Mouse (Mus musculus) limb, embryonic 11.5 days (tissue): ENCODE measurements around the gene Atp6v0d1. TPM values are rescaled to one million over a fixed set of nuclear protein-coding genes. Genes with fewer than 3 reads are reported as not detected.

Experiments used
- ATAC-seq: fragments of 200-750 bp; cut with Nextera tagmentation; 2 replicates; pipeline ENCODE4 v1.8.0; 2017; ENCODE audit warnings: low read depth; ENCODE audit not compliant: insufficient number of reproducible peaks, low FRiP score, low TSS enrichment
- DNase-seq: peaks from one replicate; pipeline ENCODE4 v3.0.0-alpha.2; 2015; ENCODE audit warnings: low spot score
- H3K27ac ChIP-seq: fragments of 300-500 bp; sonication (generic); replicated peaks from 2 replicates; pipeline ENCODE4 v1.5.1; 2014; ENCODE audit warnings: low read depth, mild to moderate bottlenecking, low read length
- H3K27me3 ChIP-seq: fragments of 300-500 bp; sonication (generic); 2 replicates; pipeline ENCODE4 v1.6.1; 2014; ENCODE audit warnings: mild to moderate bottlenecking, low read length, mixed read lengths; ENCODE audit not compliant: control insufficient read depth, insufficient read depth
- H3K36me3 ChIP-seq: fragments of 300-500 bp; sonication (generic); 2 replicates; pipeline ENCODE4 v1.6.1; 2014; ENCODE audit warnings: mild to moderate bottlenecking, low read length, moderate library complexity, mixed read lengths; ENCODE audit not compliant: control insufficient read depth, insufficient read depth
- H3K4me1 ChIP-seq: fragments of 300-500 bp; sonication (generic); 2 replicates; pipeline ENCODE4 v1.6.1; 2014; ENCODE audit warnings: low read length, mixed read lengths; ENCODE audit not compliant: control insufficient read depth, insufficient read depth
- H3K4me2 ChIP-seq: fragments of 300-500 bp; sonication (generic); 2 replicates; pipeline ENCODE4 v1.6.1; 2014; ENCODE audit warnings: low read depth, mild to moderate bottlenecking, moderate library complexity; ENCODE audit not compliant: severe bottlenecking
- H3K4me3 ChIP-seq: fragments of 300-500 bp; sonication (generic); 2 replicates; pipeline ENCODE4 v1.5.1; 2014; ENCODE audit warnings: low read depth, low read length
- H3K9ac ChIP-seq: fragments of 300-500 bp; sonication (generic); 2 replicates; pipeline ENCODE4 v1.6.1; 2014; ENCODE audit warnings: mild to moderate bottlenecking, low read length
- H3K9me3 ChIP-seq: fragments of 300-500 bp; sonication (generic); 2 replicates; pipeline ENCODE4 v1.6.1; 2016; ENCODE audit warnings: low read length; ENCODE audit not compliant: control insufficient read depth
- WGBS: fragments of 180-500 bp; shearing (Covaris S2); extraction: QIAGEN DNeasy Blood & Tissue Kit; methylation state at CpG from one replicate; pipeline ENCODE4 v1.1.7; 2014; 5-methylcytosine and 5-hydroxymethylcytosine counted together
- polyA plus RNA-seq: library from polyadenylated mRNA; unstranded; fragments of >200 nt; fragmentation: Nextera tagmentation; extraction: Ambion mirVana; gene quantifications from 2 replicates; pipeline ENCODE4 v1.2.1, GENCODE M21; 2014

Gene Atp6v0d1
- polyA plus RNA-seq, 1 experiment from 2014 or later: 81.5 TPM

DNA sequence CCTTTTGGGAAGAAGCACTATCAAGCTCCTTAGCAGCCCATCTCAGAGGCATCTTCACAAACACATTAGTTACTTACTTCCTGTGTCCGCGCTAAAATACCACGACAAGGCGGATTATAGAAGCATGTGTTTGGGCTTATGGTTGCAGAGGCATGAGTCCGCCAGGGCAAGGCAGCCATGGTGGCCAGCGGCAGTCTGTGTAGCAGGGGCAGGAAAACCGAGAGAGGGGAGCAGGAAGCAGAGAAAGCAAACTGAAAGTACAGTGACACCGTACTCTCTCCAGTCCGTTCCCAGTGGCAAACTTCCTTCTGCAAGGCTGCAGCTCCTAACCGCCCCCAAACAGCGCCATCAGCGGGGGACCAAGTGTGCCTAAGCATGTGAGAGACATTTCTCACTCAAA is 66.1 kb downstream of the Atp6v0d1 start:
- no peak overlapping the region for H3K4me3 ChIP-seq
- no peak overlapping the region for H3K4me2 ChIP-seq
- no peak overlapping the region for H3K27ac ChIP-seq
- peaks cover 16% of the 10 kb centered on the region for H3K4me1 ChIP-seq
- DNase-seq (no peak), ATAC-seq (no peak)
- 70% methylated on average over 12 of the region's 12 CpGs for WGBS
- H3K9ac ChIP-seq: no peak overlapping the region
- H3K27me3 ChIP-seq: no peaks in the 10 kb centered on the region
- no peaks in the 10 kb centered on the region for H3K9me3 ChIP-seq
- no peaks in the 10 kb centered on the region for H3K36me3 ChIP-seq

DNA sequence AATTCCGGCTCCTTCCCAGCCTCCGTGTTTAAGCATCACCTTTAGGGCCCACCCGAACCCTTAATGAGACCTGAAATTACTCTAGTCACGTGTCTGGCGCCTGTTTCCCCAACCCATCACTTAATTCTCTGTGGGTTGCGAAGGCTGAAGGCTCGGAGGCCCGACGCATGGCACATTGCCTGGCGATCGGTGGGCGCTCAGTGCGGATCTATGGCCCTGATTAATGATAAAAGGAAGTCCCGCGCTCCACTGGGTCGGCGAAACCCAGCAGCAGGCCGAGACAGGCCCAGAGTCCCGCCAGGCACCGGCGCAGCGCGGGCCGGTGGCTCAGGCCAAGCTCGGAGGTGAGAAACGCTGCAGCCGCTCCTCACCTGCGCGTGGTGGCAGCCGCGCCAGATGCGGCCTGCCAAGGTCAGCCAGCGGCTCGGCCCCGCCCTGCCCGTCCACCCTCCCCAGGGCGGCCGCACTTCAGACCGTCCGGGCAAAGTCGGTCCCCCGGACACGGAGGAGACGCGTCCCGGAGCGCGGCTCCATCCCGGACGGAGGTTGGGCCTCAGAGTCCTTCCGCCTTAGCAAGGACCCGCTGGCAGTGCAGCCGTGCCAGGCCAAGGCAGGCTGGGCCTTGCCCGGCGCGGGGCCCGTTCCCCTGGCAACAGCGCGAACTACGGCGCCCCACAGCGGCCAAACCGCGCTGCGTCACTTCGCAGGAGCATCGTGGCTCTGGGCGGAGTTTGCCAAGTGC is 69.2 kb downstream of the Atp6v0d1 start, which contains the start of gene Zdhhc1:
Gene Zdhhc1, minus strand, starts transcription at position 464 of the 742 bp plus-strand sequence.
- Histone ChIP-seq H3K36me3 (no peaks in the 10 kb centered on the region), H3K9me3 (no peaks in the 10 kb centered on the region), H3K4me2 (peak within 1 kb of the TSS; percentile 77), H3K9ac (peak within 1 kb of the TSS; percentile 67), H3K4me1 (peaks cover 19% of the 10 kb centered on the region), H3K4me3 (peak within 1 kb of the TSS; percentile 68), H3K27ac (no peak within 1 kb of the TSS; the same call in 1 of the 2 replicates), H3K27me3 (no peaks in the 10 kb centered on the region)
- WGBS: under 1% methylated on average over 66 of the region's 68 CpGs
- peak; percentile 94 for DNase-seq
- ATAC-seq: peak; percentile 79

DNA sequence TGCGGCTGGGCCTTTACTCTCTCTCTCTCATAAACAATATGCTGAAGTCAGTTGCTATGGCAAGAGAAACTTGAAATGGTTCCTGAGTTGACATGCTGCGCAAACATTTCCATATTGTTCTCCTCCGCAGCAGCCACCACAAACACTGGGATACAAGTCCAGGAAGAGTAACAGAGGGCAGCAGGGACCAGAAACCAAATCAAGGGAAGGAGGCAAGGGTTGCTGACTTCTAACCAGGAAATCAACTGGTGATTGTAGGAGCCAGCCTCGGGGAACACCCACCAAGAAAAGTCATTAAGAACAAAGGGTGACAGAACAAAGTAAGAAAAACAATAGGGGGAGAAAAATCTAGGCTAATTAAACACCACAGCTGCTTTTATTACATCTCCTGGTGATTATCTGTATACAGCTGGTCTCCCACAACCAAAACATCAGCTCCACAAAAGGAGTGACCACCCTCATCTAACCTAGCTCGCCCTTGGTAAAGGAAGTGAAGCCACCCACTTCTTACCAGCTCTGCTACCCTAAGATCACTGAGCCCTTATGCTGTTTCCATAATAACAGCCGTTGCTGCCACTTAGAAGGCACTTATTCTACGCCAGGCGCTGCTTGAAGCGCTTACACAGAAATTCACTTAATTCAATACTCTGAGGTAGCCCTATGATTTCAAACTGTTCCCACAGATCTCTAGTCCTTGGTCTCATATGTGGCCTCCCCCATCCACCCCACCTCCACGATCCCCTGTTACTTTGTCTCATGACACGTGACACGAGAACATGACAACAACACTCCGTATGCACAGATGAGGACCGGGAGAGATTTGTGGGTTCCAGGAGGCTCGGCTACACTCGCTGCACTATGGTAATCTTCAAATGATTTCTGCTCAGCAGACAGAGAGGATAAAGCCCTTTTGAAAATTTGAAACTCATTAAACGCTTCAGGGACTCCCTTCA is 70.2 kb downstream of the Atp6v0d1 start:
- Histone ChIP-seq H3K4me2 (peak overlapping the region; percentile 77), H3K4me3 (peak overlapping the region; percentile 68), H3K9ac (no peak overlapping the region; the same call in 1 of the 2 replicates), H3K4me1 (peaks cover 19% of the 10 kb centered on the region), H3K36me3 (no peaks in the 10 kb centered on the region), H3K27me3 (no peaks in the 10 kb centered on the region), H3K9me3 (no peaks in the 10 kb centered on the region), H3K27ac (no peak overlapping the region)
- DNase-seq (no peak), ATAC-seq (no peak)
- WGBS: 38% methylated on average over 17 of the region's 17 CpGs

DNA sequence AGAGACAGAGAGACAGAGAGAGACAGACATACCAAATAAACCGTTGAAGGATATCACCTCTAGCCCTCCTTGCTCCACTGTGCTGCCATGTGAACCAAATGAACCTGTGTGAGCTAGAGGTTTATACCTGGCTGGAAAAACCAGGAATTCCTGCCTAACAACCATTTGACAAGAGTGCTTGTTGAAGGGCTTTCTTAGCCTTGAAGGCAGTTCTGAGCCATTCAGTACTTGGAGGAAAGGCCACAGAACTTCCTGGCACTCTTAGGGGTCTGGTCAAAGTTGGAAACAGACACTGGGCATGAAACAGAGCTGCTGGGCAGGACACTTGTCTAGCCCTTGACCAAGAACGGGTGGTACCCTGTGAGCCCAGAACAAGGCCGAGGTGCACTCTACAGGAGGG is 71.3 kb downstream of the Atp6v0d1 start:
- H3K4me2 ChIP-seq: no peak overlapping the region
- DNase-seq: no peak
- WGBS: 83% methylated on average over 3 of the region's 3 CpGs

DNA sequence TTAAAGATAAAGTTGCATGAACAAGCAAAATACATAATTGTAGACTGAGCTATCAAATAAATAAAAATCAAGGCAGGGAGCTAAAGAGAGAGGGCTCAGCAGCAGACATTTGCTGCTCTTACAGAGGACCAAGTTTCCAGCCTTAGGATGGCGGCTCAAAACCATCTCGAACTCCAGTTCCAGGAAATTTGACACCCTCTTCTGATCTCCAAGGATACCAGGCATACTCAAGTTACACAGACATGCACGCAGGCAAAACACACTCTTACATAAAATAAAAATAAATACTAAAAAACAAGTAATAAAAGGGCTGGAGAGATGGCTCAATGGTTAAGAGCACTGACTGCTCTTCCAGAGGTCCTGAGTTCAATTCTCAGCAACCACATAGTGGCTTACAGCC is 72.4 kb downstream of the Atp6v0d1 start:
- no peak overlapping the region for H3K4me2 ChIP-seq
- H3K9ac ChIP-seq: no peak overlapping the region
- no peaks in the 10 kb centered on the region for H3K9me3 ChIP-seq
- no peaks in the 10 kb centered on the region for H3K27me3 ChIP-seq
- H3K36me3 ChIP-seq: no peaks in the 10 kb centered on the region
- 10% methylated on average over 3 of the region's 3 CpGs for WGBS
- no peak overlapping the region for H3K4me3 ChIP-seq
- H3K4me1 ChIP-seq: peaks cover 19% of the 10 kb centered on the region
- no peak overlapping the region for H3K27ac ChIP-seq
- no peak for DNase-seq
- ATAC-seq: no peak

More for the DNA sequence above, 71.3 kb downstream of the Atp6v0d1 start:
- H3K27me3 ChIP-seq: no peaks in the 10 kb centered on the region
- peaks cover 19% of the 10 kb centered on the region for H3K4me1 ChIP-seq
- H3K4me3 ChIP-seq: no peak overlapping the region
- H3K27ac ChIP-seq: no peak overlapping the region
- no peaks in the 10 kb centered on the region for H3K9me3 ChIP-seq
- no peak overlapping the region for H3K9ac ChIP-seq
- H3K36me3 ChIP-seq: no peaks in the 10 kb centered on the region
- no peak for ATAC-seq

DNA sequence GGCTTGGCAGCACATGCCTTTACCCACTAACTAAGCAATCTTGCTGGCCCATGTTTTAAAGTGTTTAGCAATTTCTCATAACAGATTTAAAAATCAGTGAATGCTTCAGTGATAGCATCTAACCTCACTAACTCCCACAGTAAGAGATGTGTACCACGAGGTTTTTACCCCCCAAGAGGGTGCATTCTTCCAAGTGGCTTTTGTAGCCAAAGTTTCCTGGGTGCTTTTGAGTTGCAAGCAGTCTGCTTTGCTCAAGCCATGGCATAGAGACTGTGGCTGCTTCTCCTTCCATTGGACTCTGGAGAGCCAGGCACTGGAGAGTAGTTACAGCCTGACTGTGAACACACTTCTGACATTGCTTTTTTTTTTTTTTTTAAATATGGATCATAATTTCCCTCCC is 76.6 kb downstream of the Atp6v0d1 start:
- no peak overlapping the region for H3K9ac ChIP-seq
- H3K4me1 ChIP-seq: no peaks in the 10 kb centered on the region
- ATAC-seq (no peak), DNase-seq (no peak)
- no peaks in the 10 kb centered on the region for H3K36me3 ChIP-seq
- H3K4me2 ChIP-seq: no peak overlapping the region
- no peak overlapping the region for H3K27ac ChIP-seq
- no peak overlapping the region for H3K4me3 ChIP-seq
- no peaks in the 10 kb centered on the region for H3K9me3 ChIP-seq
- 59% methylated on average over 1 of the region's 1 CpGs for WGBS
- H3K27me3 ChIP-seq: no peaks in the 10 kb centered on the region

DNA sequence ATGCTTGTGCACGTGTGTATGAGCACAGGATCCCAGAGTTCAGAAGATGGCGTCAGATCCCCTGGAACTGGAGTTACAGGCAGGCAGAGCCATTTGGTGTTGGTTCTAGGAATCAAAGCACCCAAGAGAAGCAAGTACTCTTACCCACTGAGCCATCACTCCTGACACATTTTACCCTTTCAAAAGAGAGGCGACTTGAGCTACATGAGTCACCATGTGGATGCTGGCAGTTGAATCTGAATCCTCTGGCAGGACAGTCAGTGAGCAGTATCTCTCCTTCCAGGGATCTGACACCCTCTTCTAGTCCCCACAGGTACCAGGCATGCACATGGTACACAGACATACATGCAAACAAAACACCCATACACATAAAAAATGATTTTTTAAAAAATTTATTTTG is 77.8 kb downstream of the Atp6v0d1 start:
- Histone ChIP-seq H3K4me2 (no peak overlapping the region), H3K4me3 (no peak overlapping the region), H3K9me3 (no peaks in the 10 kb centered on the region), H3K36me3 (no peaks in the 10 kb centered on the region), H3K27ac (no peak overlapping the region), H3K9ac (no peak overlapping the region), H3K4me1 (peaks cover 4% of the 10 kb centered on the region; the same call in 1 of the 2 replicates), H3K27me3 (no peaks in the 10 kb centered on the region)
- ATAC-seq (no peak), DNase-seq (no peak)
- 54% methylated on average over 3 of the region's 3 CpGs for WGBS

DNA sequence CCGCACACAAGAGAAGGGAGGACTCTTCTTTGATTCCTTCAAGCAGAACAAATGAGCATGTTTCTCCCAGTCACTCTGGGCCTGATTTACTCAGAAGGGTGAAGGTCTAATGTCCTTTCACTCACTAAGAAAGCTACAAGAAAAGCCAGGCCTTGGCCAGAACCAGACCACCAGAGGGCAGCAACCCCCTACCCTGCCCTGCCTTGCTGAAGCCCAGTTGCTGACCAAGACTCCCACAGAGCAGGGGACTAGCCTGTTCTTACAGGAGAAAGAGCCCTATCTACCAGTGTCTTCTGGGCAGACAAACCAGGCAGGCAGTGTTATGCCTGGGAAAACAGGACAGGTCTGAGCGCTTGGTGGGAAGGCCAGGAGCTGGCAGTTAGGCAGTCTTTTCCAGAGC is 81.5 kb downstream of the Atp6v0d1 start:
- DNase-seq: peak; percentile 90
- ATAC-seq: no peak

More for the DNA sequence above, 81.5 kb downstream of the Atp6v0d1 start:
- no peak overlapping the region for H3K27ac ChIP-seq
- no peak overlapping the region for H3K9ac ChIP-seq
- H3K4me1 ChIP-seq: peaks cover 10% of the 10 kb centered on the region
- H3K9me3 ChIP-seq: no peaks in the 10 kb centered on the region
- H3K27me3 ChIP-seq: no peaks in the 10 kb centered on the region
- no peak overlapping the region for H3K4me3 ChIP-seq
- no peak overlapping the region for H3K4me2 ChIP-seq
- 25% methylated on average over 2 of the region's 2 CpGs for WGBS
- no peaks in the 10 kb centered on the region for H3K36me3 ChIP-seq
